Mouse (Mus musculus): Measurements from ENCODE around the gene Wfikkn1. TPM values are rescaled to one million over a fixed set of nuclear protein-coding genes. Genes with fewer than 3 reads are reported as not detected.
A peak's percentile ranks its signal among the peaks of the same experiment; 100 is the strongest.

The Wfikkn1 gene
- polyA plus RNA-seq, 1 experiment, result 2.9 TPM

DNA sequence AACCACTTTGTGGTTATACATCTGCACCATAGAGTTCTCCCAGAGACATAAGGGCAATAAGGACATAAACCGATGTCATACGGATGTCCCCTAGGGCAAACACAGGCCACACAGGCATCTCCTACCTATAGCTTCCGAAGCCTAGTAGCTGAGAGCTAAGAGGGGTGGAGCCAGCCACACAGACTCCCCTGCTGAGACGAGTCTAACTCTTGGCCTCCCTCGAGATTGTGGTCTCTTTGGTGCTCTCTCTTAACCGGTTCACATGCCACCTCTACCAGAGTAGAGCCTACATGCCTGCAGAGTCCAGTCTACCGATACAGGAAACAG lies 13.2 kb downstream of the Wfikkn1 start:
- DNase-seq, result peak; percentile 38
- WGBS, result 2% methylated on average over 7 of the region's 7 CpGs
- TF ChIP-seq CTCF (IDR thresholded peaks at IDR 0.05; ENCODE audit: borderline replicate concordance, control insufficient read depth, extremely low read depth, insufficient read depth, low read length, poor library complexity) (no peak), POLR2A (IDR thresholded peaks at IDR 0.05; ENCODE audit: control insufficient read depth, extremely low read depth, insufficient read depth, low read length, poor library complexity) (no peak)
- Histone ChIP-seq H3K27me3 (ENCODE audit: control insufficient read depth, insufficient read depth, low read length) (no peaks in the 10 kb centered on the region), H3K36me3 (ENCODE audit: control insufficient read depth, insufficient read depth, low read length) (no peaks in the 10 kb centered on the region), H3K4me1 (replicated peaks; ENCODE audit: control insufficient read depth, insufficient read depth, low read length) (peaks cover 14% of the 10 kb centered on the region), H3K27ac (ENCODE audit: control insufficient read depth, insufficient read depth, low read length) (no peak overlapping the region), H3K4me3 (ENCODE audit: control insufficient read depth, insufficient read depth, low read length) (no peak overlapping the region)

DNA sequence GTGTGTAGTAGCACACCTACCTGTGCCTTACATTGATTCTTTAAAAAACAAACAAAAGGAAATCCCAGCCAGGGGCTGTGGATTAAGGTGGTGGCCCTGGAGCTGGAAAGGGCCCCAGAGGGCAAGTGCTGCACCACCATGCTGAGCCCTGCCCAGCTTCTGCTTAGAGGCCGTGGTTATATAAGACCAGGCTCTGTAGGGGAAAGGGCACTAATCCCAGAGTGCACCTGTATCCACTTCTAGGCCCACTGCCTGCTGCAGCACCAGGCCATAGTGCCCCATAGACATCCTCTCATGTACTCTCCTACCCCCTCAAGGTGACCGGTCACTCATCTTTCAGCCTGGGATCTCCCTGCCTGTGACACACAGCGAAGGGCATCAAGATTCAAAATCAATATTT lies 14.5 kb downstream of the Wfikkn1 start:
- peaks cover 19% of the 10 kb centered on the region for H3K4me1 ChIP-seq (replicated peaks; ENCODE audit: control insufficient read depth, insufficient read depth, low read length)
- no peak overlapping the region for H3K4me3 ChIP-seq (ENCODE audit: control insufficient read depth, insufficient read depth, low read length)

DNA sequence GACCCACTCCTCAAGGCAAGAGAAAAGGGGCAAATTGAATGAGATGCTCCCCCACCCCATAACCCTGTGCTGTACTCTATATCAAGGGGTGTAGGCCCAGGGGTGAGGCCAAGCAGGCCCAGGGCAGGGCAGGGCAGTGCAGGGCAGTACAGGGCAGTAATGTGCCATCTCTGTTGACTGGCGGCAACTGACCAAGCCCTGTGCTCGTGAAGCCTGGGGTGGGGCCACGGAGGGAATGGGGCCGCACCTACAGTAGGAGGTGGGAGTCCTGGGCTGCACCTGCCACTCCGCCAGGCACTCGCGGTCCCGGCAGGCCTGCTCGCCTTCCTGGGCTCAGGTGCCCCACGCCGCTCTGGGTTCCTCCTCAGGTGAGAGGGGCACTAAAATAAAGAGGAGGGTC lies 15.4 kb downstream of the Wfikkn1 start:
- no peak overlapping the region for H3K27ac ChIP-seq (ENCODE audit: control insufficient read depth, insufficient read depth, low read length)
- no peak overlapping the region for H3K4me3 ChIP-seq (ENCODE audit: control insufficient read depth, insufficient read depth, low read length)
- TF ChIP-seq POLR2A (IDR thresholded peaks at IDR 0.05; ENCODE audit: control insufficient read depth, extremely low read depth, insufficient read depth, low read length, poor library complexity) (no peak), CTCF (IDR thresholded peaks at IDR 0.05; ENCODE audit: borderline replicate concordance, control insufficient read depth, extremely low read depth, insufficient read depth, low read length, poor library complexity) (no peak)
- 98% methylated on average over 11 of the region's 11 CpGs for WGBS
- H3K27me3 ChIP-seq (ENCODE audit: control insufficient read depth, insufficient read depth, low read length), result no peaks in the 10 kb centered on the region
- no peak for DNase-seq
- no peaks in the 10 kb centered on the region for H3K36me3 ChIP-seq (ENCODE audit: control insufficient read depth, insufficient read depth, low read length)
- H3K4me1 ChIP-seq (replicated peaks; ENCODE audit: control insufficient read depth, insufficient read depth, low read length), result peaks cover 27% of the 10 kb centered on the region

More for the DNA sequence above, 14.5 kb downstream of the Wfikkn1 start:
- Histone ChIP-seq H3K27ac (ENCODE audit: control insufficient read depth, insufficient read depth, low read length) (no peak overlapping the region), H3K27me3 (ENCODE audit: control insufficient read depth, insufficient read depth, low read length) (no peaks in the 10 kb centered on the region), H3K36me3 (ENCODE audit: control insufficient read depth, insufficient read depth, low read length) (no peaks in the 10 kb centered on the region)
- TF ChIP-seq CTCF (IDR thresholded peaks at IDR 0.05; ENCODE audit: borderline replicate concordance, control insufficient read depth, extremely low read depth, insufficient read depth, low read length, poor library complexity) (no peak), POLR2A (IDR thresholded peaks at IDR 0.05; ENCODE audit: control insufficient read depth, extremely low read depth, insufficient read depth, low read length, poor library complexity) (no peak)
- 95% methylated on average over 3 of the region's 3 CpGs for WGBS
- no peak for DNase-seq

GRCm38 (mm10) chr17:25864311-25864710 lies 16.3 kb downstream of the Wfikkn1 start:
- Histone ChIP-seq H3K4me3 (ENCODE audit: control insufficient read depth, insufficient read depth, low read length) (no peak overlapping the region), H3K27me3 (ENCODE audit: control insufficient read depth, insufficient read depth, low read length) (no peaks in the 10 kb centered on the region), H3K4me1 (replicated peaks; ENCODE audit: control insufficient read depth, insufficient read depth, low read length) (peaks cover 27% of the 10 kb centered on the region), H3K27ac (ENCODE audit: control insufficient read depth, insufficient read depth, low read length) (no peak overlapping the region), H3K36me3 (ENCODE audit: control insufficient read depth, insufficient read depth, low read length) (no peaks in the 10 kb centered on the region)
- DNase-seq, result no peak
- WGBS, result 96% methylated on average over 14 of the region's 14 CpGs
- TF ChIP-seq CTCF (IDR thresholded peaks at IDR 0.05; ENCODE audit: borderline replicate concordance, control insufficient read depth, extremely low read depth, insufficient read depth, low read length, poor library complexity), result no peak
- TF ChIP-seq POLR2A (IDR thresholded peaks at IDR 0.05; ENCODE audit: control insufficient read depth, extremely low read depth, insufficient read depth, low read length, poor library complexity), result no peak

DNA sequence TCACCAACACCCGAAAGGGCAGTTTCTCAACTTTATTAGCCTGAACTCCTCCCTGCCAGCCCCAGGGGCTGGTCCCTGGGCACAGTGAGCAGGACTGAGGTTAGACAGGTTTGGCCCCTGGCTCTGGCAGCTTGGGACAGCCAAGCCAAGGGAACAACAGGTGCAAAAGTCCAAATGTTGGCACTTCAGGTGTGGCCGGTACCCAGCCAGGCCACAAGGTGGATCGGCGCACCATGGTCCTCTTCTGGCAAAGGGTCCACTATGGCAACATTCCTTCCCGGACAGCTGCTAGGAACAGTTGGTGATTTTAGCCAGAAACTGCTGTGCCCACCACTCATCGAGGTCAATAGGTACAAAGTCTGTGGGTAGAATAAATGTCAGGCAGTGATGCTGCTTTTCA lies 17.0 kb downstream of the Wfikkn1 start:
- H3K4me1 ChIP-seq (replicated peaks; ENCODE audit: control insufficient read depth, insufficient read depth, low read length), result peaks cover 25% of the 10 kb centered on the region
- H3K27me3 ChIP-seq (ENCODE audit: control insufficient read depth, insufficient read depth, low read length), result no peaks in the 10 kb centered on the region
- 97% methylated on average over 6 of the region's 6 CpGs for WGBS
- no peak overlapping the region for H3K27ac ChIP-seq (ENCODE audit: control insufficient read depth, insufficient read depth, low read length)
- H3K4me3 ChIP-seq (ENCODE audit: control insufficient read depth, insufficient read depth, low read length), result no peak overlapping the region
- H3K36me3 ChIP-seq (ENCODE audit: control insufficient read depth, insufficient read depth, low read length), result no peaks in the 10 kb centered on the region
- DNase-seq, result no peak
- no peak for TF ChIP-seq POLR2A (IDR thresholded peaks at IDR 0.05; ENCODE audit: control insufficient read depth, extremely low read depth, insufficient read depth, low read length, poor library complexity)
- no peak for TF ChIP-seq CTCF (IDR thresholded peaks at IDR 0.05; ENCODE audit: borderline replicate concordance, control insufficient read depth, extremely low read depth, insufficient read depth, low read length, poor library complexity)

- H3K27ac ChIP-seq (ENCODE audit: control insufficient read depth, insufficient read depth, low read length), result peak overlapping the region; percentile 45
- peak overlapping the region; percentile 55 for H3K4me3 ChIP-seq (ENCODE audit: control insufficient read depth, insufficient read depth, low read length)
- no peak for DNase-seq
- no peaks in the 10 kb centered on the region for H3K27me3 ChIP-seq (ENCODE audit: control insufficient read depth, insufficient read depth, low read length)
- no peak for TF ChIP-seq POLR2A (IDR thresholded peaks at IDR 0.05; ENCODE audit: control insufficient read depth, extremely low read depth, insufficient read depth, low read length, poor library complexity)
- H3K36me3 ChIP-seq (ENCODE audit: control insufficient read depth, insufficient read depth, low read length), result no peaks in the 10 kb centered on the region
- peaks cover 15% of the 10 kb centered on the region for H3K4me1 ChIP-seq (replicated peaks; ENCODE audit: control insufficient read depth, insufficient read depth, low read length)
- 18% methylated on average over 6 of the region's 6 CpGs for WGBS
Observed at GRCm38 (mm10) chr17:25861704-25862612, 18.7 kb downstream of the Wfikkn1 start.
